Mouse (Mus musculus) cerebellum, adult 2 months (tissue): ENCODE data around the gene Cdk5r2. TPM values are rescaled to one million over a fixed set of nuclear protein-coding genes. Genes with fewer than 3 reads are reported as not detected.
A peak's percentile ranks its signal among the peaks of the same experiment; 100 is the strongest.

Experiments
- DNase-seq, 2 experiments: peaks; one replicate each; pipeline ENCODE4 v3.0.0; 2021
- H3K27ac ChIP-seq: fragments of 200-500 bp; 2 replicates; pipeline ENCODE4 v1.5.1; 2012; ENCODE audit warnings: low read length, control low read depth, inconsistent platforms; ENCODE audit not compliant: insufficient read depth
- H3K27me3 ChIP-seq: fragments of 200-500 bp; 2 replicates; pipeline ENCODE4 v1.6.1; 2012; ENCODE audit warnings: inconsistent platforms, mild to moderate bottlenecking, low read length, moderate library complexity; ENCODE audit not compliant: control insufficient read depth, insufficient read depth
- H3K4me1 ChIP-seq: fragments of 200-500 bp; 2 replicates; pipeline ENCODE4 v1.6.1; 2011; ENCODE audit warnings: low read length; ENCODE audit not compliant: control insufficient read depth, insufficient read depth
- H3K4me3 ChIP-seq: fragments of 200-500 bp; replicated peaks from 2 replicates; pipeline ENCODE3; 2011; ENCODE audit warnings: mild to moderate bottlenecking, low read depth, low read length, control low read depth; ENCODE audit not compliant: insufficient read depth
- CTCF ChIP-seq: fragments of 200-500 bp; IDR thresholded peaks from 2 replicates; pipeline ENCODE4 v1.5.1; 2011; ENCODE audit warnings: low read depth, mild to moderate bottlenecking, control low read depth, low read length, moderate library complexity, borderline replicate concordance; ENCODE audit not compliant: insufficient read depth
- POLR2A ChIP-seq: fragments of 200-500 bp; IDR thresholded peaks from 2 replicates; pipeline ENCODE4 v1.6.1; 2011; ENCODE audit warnings: low read length, control low read depth, borderline replicate concordance; ENCODE audit not compliant: insufficient read depth
- WGBS: fragments of 180-500 bp; shearing (Covaris S2); methylation state at CpG from one replicate; pipeline ENCODE4 v1.1.7; 2018; 5-methylcytosine and 5-hydroxymethylcytosine counted together
- polyA plus RNA-seq: library from polyadenylated mRNA; depleted of rRNA; stranded (reverse); fragments of >200 nt; gene quantifications from 2 replicates; pipeline ENCODE4 v1.2.3, GENCODE M21; 2012; rRNA removed

The Cdk5r2 gene
- 83.2 and 85.2 TPM in 2 replicates for polyA plus RNA-seq

- Histone ChIP-seq H3K27ac (peak within 1 kb of the TSS; percentile 71), H3K27me3 (no peaks in the 10 kb centered on the region), H3K4me3 (peak within 1 kb of the TSS; percentile 73), H3K4me1 (no peaks in the 10 kb centered on the region)
- TF ChIP-seq CTCF (no peak), POLR2A (peak; percentile 90)
- WGBS, result 2% methylated on average over 38 of the region's 39 CpGs
- DNase-seq, result peak; percentile 94 to 98
Measured at GRCm38 (mm10) chr1:74854306-74855056, at the start of gene Cdk5r2. TSS of gene Cdk5r2 (plus strand) at chr1:74854934.

DNA sequence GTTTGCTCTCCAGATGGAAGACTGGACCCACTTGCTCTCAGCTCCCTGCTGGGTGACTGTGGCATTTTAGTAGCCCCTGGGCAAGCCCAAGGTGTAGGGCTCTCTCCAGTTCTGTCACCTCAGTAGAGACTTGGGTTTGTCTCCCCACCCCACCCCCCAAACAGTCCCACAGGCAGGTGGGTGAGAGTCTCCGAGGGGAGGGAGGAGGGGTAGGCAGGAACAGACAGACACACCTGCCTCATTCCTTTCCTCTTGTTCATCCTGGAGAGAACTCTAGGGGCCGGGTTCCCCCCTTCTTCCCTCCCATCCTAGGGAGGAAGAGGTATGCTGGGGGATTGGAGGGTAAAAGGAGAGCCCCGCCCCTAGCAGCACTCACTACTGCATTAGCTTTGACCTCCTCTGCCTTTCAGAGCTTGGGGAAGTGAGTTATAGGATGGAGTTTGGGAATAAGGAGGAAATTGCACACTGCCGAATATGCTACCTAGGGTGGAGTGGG, 49.3 kb upstream of the Cdk5r2 start:
- DNase-seq, result no peak
- 71% methylated on average over 4 of the region's 4 CpGs for WGBS
- H3K4me3 ChIP-seq, result no peak overlapping the region
- H3K4me1 ChIP-seq, result 0 out of 2 replicates have a peak, but pooled peaks cover 3% of the 10 kb centered on the region
- H3K27me3 ChIP-seq, result no peaks in the 10 kb centered on the region; the same call in 1 of the 2 replicates
- H3K27ac ChIP-seq, result no peak overlapping the region
- TF ChIP-seq POLR2A (no peak), CTCF (no peak)

DNA sequence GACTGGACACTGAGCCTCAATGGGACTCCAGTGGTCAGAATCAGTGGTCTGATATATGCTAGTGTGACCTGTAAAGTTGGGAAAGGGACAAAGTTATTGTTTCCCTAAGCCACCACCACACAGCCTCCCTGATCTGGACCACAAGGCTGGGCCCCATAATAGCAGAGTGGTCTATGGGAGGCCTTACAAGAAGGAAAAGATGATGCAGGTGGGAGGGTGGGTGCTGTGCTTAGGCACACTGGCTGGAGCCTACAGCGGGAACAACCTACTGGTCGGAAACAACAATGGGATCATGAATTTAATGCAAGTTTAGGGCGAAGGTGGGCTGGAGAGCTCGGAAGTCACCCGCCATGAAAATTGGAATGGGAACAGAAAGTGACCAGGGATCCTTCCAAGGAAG, 48.9 kb upstream of the Cdk5r2 start:
- Histone ChIP-seq H3K4me3 (no peak overlapping the region), H3K4me1 (0 out of 2 replicates have a peak, but pooled peaks cover 3% of the 10 kb centered on the region), H3K27ac (no peak overlapping the region), H3K27me3 (no peaks in the 10 kb centered on the region; the same call in 1 of the 2 replicates)
- no peak for DNase-seq
- WGBS, result 63% methylated on average over 5 of the region's 5 CpGs
- no peak for TF ChIP-seq CTCF
- TF ChIP-seq POLR2A, result no peak

DNA sequence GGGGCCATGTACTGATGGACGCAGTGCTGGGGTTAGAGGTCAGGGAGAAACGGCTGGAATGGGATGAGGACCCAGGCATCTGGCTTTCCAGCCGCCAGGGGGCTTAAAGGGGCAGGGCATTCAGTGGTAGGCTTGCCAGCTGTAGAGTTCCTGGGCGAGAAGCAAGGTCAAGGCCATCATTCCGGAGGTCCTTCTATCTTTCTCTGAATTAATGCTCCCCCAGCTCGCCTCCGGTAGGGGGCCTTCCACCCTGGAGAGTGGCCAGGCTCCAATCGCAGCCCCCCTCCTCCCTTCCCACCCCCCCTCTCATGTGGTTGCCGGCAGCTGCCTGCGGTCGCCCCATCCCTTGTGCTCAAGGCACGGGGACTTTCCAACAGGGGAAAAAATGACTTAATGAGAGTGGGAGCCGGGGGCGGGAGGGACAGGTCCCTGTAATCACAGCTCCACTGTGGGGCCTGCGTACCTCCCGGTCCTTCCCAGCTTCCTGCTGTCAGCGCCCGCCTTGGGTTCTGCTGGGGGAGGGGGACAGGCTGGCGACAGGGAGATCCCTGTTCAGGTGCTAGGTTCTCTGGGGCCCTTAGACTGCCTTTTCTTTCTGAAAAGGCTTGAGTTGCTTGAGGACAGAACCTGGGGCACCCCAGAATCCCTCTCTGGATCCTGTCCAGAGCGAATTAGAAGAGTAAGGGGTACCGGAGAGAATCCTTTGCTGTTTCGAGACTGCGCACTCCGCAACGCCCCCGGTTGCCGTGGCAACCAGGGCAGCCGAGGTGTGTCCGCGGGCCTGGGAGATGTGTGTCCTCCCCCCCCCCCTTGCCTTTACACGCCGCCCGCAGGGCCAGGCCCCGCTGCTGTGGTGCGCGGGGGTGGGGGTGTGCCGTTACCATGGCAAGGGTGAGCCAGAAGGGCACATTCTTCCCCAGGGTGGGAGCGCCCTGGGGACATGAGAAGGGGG, 48.1 kb upstream of the Cdk5r2 start:
- Histone ChIP-seq H3K4me1 (0 out of 2 replicates have a peak, but pooled peaks cover 3% of the 10 kb centered on the region), H3K27ac (no peak overlapping the region), H3K27me3 (no peaks in the 10 kb centered on the region; the same call in 1 of the 2 replicates), H3K4me3 (no peak overlapping the region)
- DNase-seq, result no peak
- 9% methylated on average over 38 of the region's 38 CpGs for WGBS
- no peak for TF ChIP-seq POLR2A
- no peak for TF ChIP-seq CTCF

DNA sequence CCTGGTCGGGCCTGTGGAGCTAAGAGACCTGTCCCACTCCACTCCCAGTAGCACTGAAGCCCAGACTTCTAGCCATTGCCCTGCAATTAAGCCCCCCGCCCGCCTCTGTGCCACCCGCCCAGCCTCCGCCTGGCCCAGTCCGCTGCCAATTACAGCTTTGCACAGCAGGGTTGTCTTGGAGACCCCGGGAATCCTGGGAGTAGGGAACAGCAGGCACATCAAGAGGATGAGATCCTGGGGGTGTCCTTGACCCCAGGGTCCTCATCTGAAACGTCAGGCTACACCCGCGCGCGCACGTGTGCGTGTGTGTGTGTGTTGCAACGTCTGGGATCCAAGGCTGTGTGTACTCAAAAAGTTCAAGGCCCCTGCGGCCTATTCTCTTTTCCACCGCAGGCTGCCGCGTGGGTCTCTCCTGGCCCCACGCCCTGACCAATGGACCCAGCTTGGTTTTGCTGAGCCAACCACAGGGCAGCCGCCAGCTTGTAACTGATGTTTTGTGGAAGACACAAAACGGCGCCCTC, 47.1 kb upstream of the Cdk5r2 start:
- H3K4me3 ChIP-seq, result no peak overlapping the region
- no peaks in the 10 kb centered on the region; the same call in 1 of the 2 replicates for H3K27me3 ChIP-seq
- no peak overlapping the region for H3K27ac ChIP-seq
- WGBS, result 8% methylated on average over 23 of the region's 23 CpGs
- 0 out of 2 replicates have a peak, but pooled peaks cover 3% of the 10 kb centered on the region for H3K4me1 ChIP-seq
- no peak for DNase-seq
- TF ChIP-seq CTCF, result no peak
- TF ChIP-seq POLR2A, result no peak

- Histone ChIP-seq H3K27ac (no peak overlapping the region), H3K4me3 (no peak overlapping the region)
Measured at GRCm38 (mm10) chr1:74808078-74808477, 46.7 kb upstream of the Cdk5r2 start.

GRCm38 (mm10) chr1:74809007-74809406, 45.7 kb upstream of the Cdk5r2 start:
- H3K4me1 ChIP-seq, result 0 out of 2 replicates have a peak, but pooled peaks cover 3% of the 10 kb centered on the region
- WGBS, result 58% methylated on average over 10 of the region's 10 CpGs
- DNase-seq, result no peak
- TF ChIP-seq POLR2A (no peak), CTCF (no peak)
- H3K4me3 ChIP-seq, result no peak overlapping the region
- no peak overlapping the region for H3K27ac ChIP-seq
- H3K27me3 ChIP-seq, result no peaks in the 10 kb centered on the region; the same call in 1 of the 2 replicates

More at GRCm38 (mm10) chr1:74808078-74808477, 46.7 kb upstream of the Cdk5r2 start:
- TF ChIP-seq CTCF, result peak; percentile 77
- TF ChIP-seq POLR2A, result no peak
- Histone ChIP-seq H3K27me3 (no peaks in the 10 kb centered on the region; the same call in 1 of the 2 replicates), H3K4me1 (0 out of 2 replicates have a peak, but pooled peaks cover 3% of the 10 kb centered on the region)
- DNase-seq, result peak; percentile 69 to 83
- WGBS, result 2% methylated on average over 16 of the region's 16 CpGs
